Mouse (Mus musculus) CH12.LX (cell line): Measurements from ENCODE around the gene Tmem106a.
"Not testable (repeated sequence)": the region's sequence is repeated elsewhere in the genome, so short reads cannot be mapped to it uniquely, and the experiment has no call there.

Source experiments
- BHLHE40 ChIP-seq: IDR thresholded peaks from 2 replicates; pipeline ENCODE4 v1.6.1; 2011; ENCODE audit warnings: mild to moderate bottlenecking, low read depth, low read length, improper control_type of control experiment
- CHD1 ChIP-seq: IDR thresholded peaks from 2 replicates; pipeline ENCODE4 v1.6.1; 2012; ENCODE audit warnings: low read depth, low read length, improper control_type of control experiment, inconsistent platforms
- CHD2 ChIP-seq: IDR thresholded peaks from 2 replicates; pipeline ENCODE4 v1.6.1; 2011; ENCODE audit warnings: low read length, improper control_type of control experiment
- CTCF ChIP-seq, 2 experiments: IDR thresholded peaks in 1 of 2; conservative IDR thresholded peaks in 1 of 2; 2 replicates each; pipeline ENCODE4 v1.5.1; 2011 to 2012; ENCODE audit warnings: low read depth in 2 of 2, low read length in 2 of 2, improper control_type of control experiment in 1 of 2, inconsistent platforms in 1 of 2, mild to moderate bottlenecking in 1 of 2, moderate library complexity in 1 of 2
- EP300 ChIP-seq: IDR thresholded peaks from 2 replicates; pipeline ENCODE4 v1.6.1; 2011; ENCODE audit warnings: low read length, improper control_type of control experiment
- MEF2A ChIP-seq: IDR thresholded peaks from 2 replicates; pipeline ENCODE4 v1.6.1; 2014; ENCODE audit warnings: low read depth, mild to moderate bottlenecking, inconsistent platforms, low read length, improper control_type of control experiment, borderline replicate concordance
- MXI1 ChIP-seq: IDR thresholded peaks from 2 replicates; pipeline ENCODE4 v1.6.1; 2011; ENCODE audit warnings: mild to moderate bottlenecking, low read depth, low read length, improper control_type of control experiment
- POLR2A ChIP-seq: IDR thresholded peaks from 2 replicates; pipeline ENCODE4 v1.6.1; 2011; ENCODE audit warnings: low read depth, mild to moderate bottlenecking, improper control_type of control experiment, low read length
- USF1 ChIP-seq: IDR thresholded peaks from 2 replicates; pipeline ENCODE4 v1.6.1; 2014; ENCODE audit warnings: low read depth, mild to moderate bottlenecking, inconsistent platforms, low read length, improper control_type of control experiment
- ZC3H11A ChIP-seq: IDR thresholded peaks from 2 replicates; pipeline ENCODE4 v1.6.1; 2012; ENCODE audit warnings: low read depth, mild to moderate bottlenecking, inconsistent platforms, low read length, improper control_type of control experiment

GRCm38 (mm10) chr11:101585031-101585430, 3.0 kb downstream of the Tmem106a start:
- TF ChIP-seq CTCF (conservative IDR thresholded peaks at IDR 0.05 in 1 of 2, IDR thresholded peaks at IDR 0.05 in 1 of 2; ENCODE audit: low read depth in 2 of 2, low read length in 2 of 2); ZC3H11A; MEF2A; USF1; POLR2A; MXI1; EP300; BHLHE40; CHD2; CHD1: not testable (repeated sequence)
